In genomic region chr4:154466305-154466704, GRCm38 (mm10) we compare ENCODE assay signal across 11 mouse cellular contexts.
DNase-seq lines count a peak whose midpoint lies in the region; ATAC-seq and TF ChIP-seq lines count a peak whose summit lies in the region.
"Had no signal": no experiment of that assay in that cellular context is flagged by ENCODE, and none has a peak within 500 bp of the region (broad histone marks: within the 10 kb centered on the region; RNA-seq: fewer than 3 reads in every experiment).

No protein-coding gene starts in this region.

- H3K4me3 ChIP-seq in heart, embryonic 11.5 days (ENCODE audit: low read depth, low read length) = no peak overlapping the region
- no peak overlapping the region for H3K4me3 ChIP-seq in thymus, adult 2 months (ENCODE audit: control insufficient read depth, insufficient read depth, low read length)
- H3K4me3 ChIP-seq in embryonic facial prominence, embryonic 14.5 days (ENCODE audit: low read depth, low read length) = no peak overlapping the region
- H3K4me3 ChIP-seq in heart, embryonic 10.5 days = no peak overlapping the region
- H3K4me3 ChIP-seq: hindbrain, embryonic 12.5 days; midbrain, embryonic 15.5 days had no signal

- H3K4me1 ChIP-seq in heart, embryonic 11.5 days (ENCODE audit: control insufficient read depth, insufficient read depth, low read length) = peaks cover 10% of the 10 kb centered on the region
- no peaks in the 10 kb centered on the region for H3K4me1 ChIP-seq in thymus, adult 2 months (replicated peaks; ENCODE audit: control insufficient read depth, insufficient read depth, low read length)
- H3K4me1 ChIP-seq in embryonic facial prominence, embryonic 14.5 days (ENCODE audit: control insufficient read depth, insufficient read depth, low read length) = no peaks in the 10 kb centered on the region
- H3K4me1 ChIP-seq in heart, embryonic 10.5 days = peaks cover 14% of the 10 kb centered on the region

- H3K36me3 ChIP-seq in heart, embryonic 11.5 days (ENCODE audit: control insufficient read depth, insufficient read depth, low read length) = no peaks in the 10 kb centered on the region
- no peaks in the 10 kb centered on the region for H3K36me3 ChIP-seq in thymus, adult 2 months (ENCODE audit: control insufficient read depth, insufficient read depth, low read length)
- H3K36me3 ChIP-seq in embryonic facial prominence, embryonic 14.5 days (ENCODE audit: control insufficient read depth, insufficient read depth, low read length) = no peaks in the 10 kb centered on the region
- no peaks in the 10 kb centered on the region for H3K36me3 ChIP-seq in heart, embryonic 10.5 days
- H3K36me3 ChIP-seq: hindbrain, embryonic 12.5 days; midbrain, embryonic 15.5 days had no signal

- TF ChIP-seq POLR2A in thymus, adult 2 months (IDR thresholded peaks at IDR 0.05; ENCODE audit: control insufficient read depth, extremely low read depth, insufficient read depth, low read length, poor library complexity) = no peak

- peaks cover 11% of the 10 kb centered on the region for H3K27me3 ChIP-seq in heart, embryonic 11.5 days (ENCODE audit: control insufficient read depth, insufficient read depth, low read length)
- no peaks in the 10 kb centered on the region for H3K27me3 ChIP-seq in thymus, adult 2 months (ENCODE audit: control insufficient read depth, insufficient read depth, low read length)
- H3K27me3 ChIP-seq in embryonic facial prominence, embryonic 14.5 days (replicated peaks; ENCODE audit: control insufficient read depth, insufficient read depth, low read length) = no peaks in the 10 kb centered on the region
- peaks cover 88% of the 10 kb centered on the region for H3K27me3 ChIP-seq in heart, embryonic 10.5 days (ENCODE audit: insufficient read depth, poor library complexity, severe bottlenecking)

- 26% methylated on average over 5 of the region's 5 CpGs for WGBS in heart, embryonic 11.5 days (ENCODE audit: insufficient replicate concordance)
- 80% methylated on average over 5 of the region's 5 CpGs for WGBS in thymus, adult 2 months
- WGBS in embryonic facial prominence, embryonic 14.5 days = 27% methylated on average over 5 of the region's 5 CpGs
- 29% methylated on average over 5 of the region's 5 CpGs for WGBS in heart, embryonic 10.5 days

- no peak for TF ChIP-seq CTCF in thymus, adult 2 months (IDR thresholded peaks at IDR 0.05; ENCODE audit: borderline replicate concordance, control insufficient read depth, extremely low read depth, insufficient read depth, low read length, poor library complexity)

- H3K9me3 ChIP-seq in heart, embryonic 11.5 days (replicated peaks; ENCODE audit: control insufficient read depth, low read length) = no peaks in the 10 kb centered on the region
- H3K9me3 ChIP-seq in embryonic facial prominence, embryonic 14.5 days (ENCODE audit: control insufficient read depth, low read length) = no peaks in the 10 kb centered on the region
- H3K9me3 ChIP-seq in heart, embryonic 10.5 days = no peaks in the 10 kb centered on the region
- H3K9me3 ChIP-seq: hindbrain, embryonic 12.5 days; midbrain, embryonic 15.5 days had no signal

- no peak overlapping the region for H3K27ac ChIP-seq in heart, embryonic 11.5 days (ENCODE audit: low read depth, low read length)
- H3K27ac ChIP-seq in thymus, adult 2 months (ENCODE audit: control insufficient read depth, insufficient read depth, low read length) = no peak overlapping the region
- no peak overlapping the region for H3K27ac ChIP-seq in embryonic facial prominence, embryonic 14.5 days (replicated peaks; ENCODE audit: low read depth, low read length)
- no peak overlapping the region for H3K27ac ChIP-seq in heart, embryonic 10.5 days
- H3K27ac ChIP-seq: hindbrain, embryonic 12.5 days; midbrain, embryonic 15.5 days had no signal

- no peak overlapping the region for H3K9ac ChIP-seq in heart, embryonic 11.5 days (ENCODE audit: low read depth, low read length)
- no peak overlapping the region for H3K9ac ChIP-seq in embryonic facial prominence, embryonic 14.5 days (ENCODE audit: low read depth, low read length)
- H3K9ac ChIP-seq: hindbrain, embryonic 12.5 days; midbrain, embryonic 15.5 days had no signal

- no peak overlapping the region for H3K4me2 ChIP-seq in heart, embryonic 11.5 days
- H3K4me2 ChIP-seq in embryonic facial prominence, embryonic 14.5 days (ENCODE audit: low read depth, low read length) = no peak overlapping the region
- H3K4me2 ChIP-seq: hindbrain, embryonic 12.5 days; midbrain, embryonic 15.5 days had no signal

- ATAC-seq in heart, embryonic 11.5 days (replicated peaks; ENCODE audit: insufficient number of reproducible peaks, low FRiP score, low TSS enrichment) = no peak
- no peak for ATAC-seq in embryonic facial prominence, embryonic 14.5 days (ENCODE audit: low read depth)
- ATAC-seq: midbrain, embryonic 15.5 days had no signal

- peak; percentile 68 for DNase-seq in heart, postnatal 4 days
- peak; percentile 28 for DNase-seq in thymus, adult 2 months
- DNase-seq in thymus, adult 18-20 months = no peak
- peak; percentile 78 for DNase-seq in embryonic facial prominence, embryonic 14.5 days (ENCODE audit: low spot score)
- DNase-seq in thymus, postnatal 25 days = peak; percentile 25
- no peak for DNase-seq in gastrocnemius, adult 18-20 months (ENCODE audit: low spot score)
- no peak for DNase-seq in heart, embryonic 10.5 days (ENCODE audit: low spot score)
- DNase-seq: cerebellum, adult 11 months had no signal

Comparison
In these comparisons a context has a peak if more than half of its experiments do, and no peak if none do; other contexts are left out.
1. DNase-seq: peak in heart, postnatal 4 days (single experiment), thymus, adult 2 months (single experiment), embryonic facial prominence, embryonic 14.5 days (single experiment) and thymus, postnatal 25 days (single experiment); none in thymus, adult 18-20 months (0 of 2), gastrocnemius, adult 18-20 months (single experiment) and heart, embryonic 10.5 days (single experiment).